Mouse (Mus musculus): ENCODE results near the gene Bloc1s6.

GRCm38 (mm10) chr2:122697526-122697925 lies 40.8 kb upstream of the Bloc1s6 start:
- TF ChIP-seq GATA1 (IDR thresholded peaks at IDR 0.05; ENCODE audit: borderline replicate concordance, low read length) (no peak), FLI1 (IDR thresholded peaks at IDR 0.05; ENCODE audit: low read length) (no peak)
